Mouse (Mus musculus) effector memory CD4-positive, alpha-beta T cell, adult 7 months (primary cell): ENCODE measurements around the gene Maoa. TPM values are rescaled to one million over a fixed set of nuclear protein-coding genes. Genes with fewer than 3 reads are reported as not detected.

Experiments
- polyA plus RNA-seq: library from polyadenylated mRNA; unstranded; fragments of 100-300 nt; shearing (Covaris generic); gene quantifications from one replicate; pipeline ENCODE4 v1.2.1, GENCODE M21; 2017

Maoa gene
- 0.33 TPM for polyA plus RNA-seq

GRCm38 (mm10) chrX:16619034-16619929 lies at the start of gene Maoa:
Gene Maoa (plus strand): TSS chrX:16619698.

Other genes starting within 250 kb of the Maoa start
- not detected for gene Cypt1, start 96.8 kb upstream of the Maoa start, polyA plus RNA-seq
- not detected for gene Maob, start 197.7 kb downstream of the Maoa start, polyA plus RNA-seq